Mouse (Mus musculus) midbrain, embryonic 16.5 days (tissue): ENCODE measurements at regions not wholly inside any gene's neighbourhood (a gene's known extent, or its start where the extent isn't known, plus 50 kb on each side); places are given as distances from the start of the nearest gene placed in this dataset.
"Not testable (repeated sequence)": the region's sequence is repeated elsewhere in the genome, so short reads cannot be mapped to it uniquely, and the experiment has no call there.

Source experiments
- ATAC-seq: fragments of 200-750 bp; cut with Nextera tagmentation; 2 replicates; pipeline ENCODE4 v1.8.0; 2017; ENCODE audit warnings: moderate TSS enrichment
- H3K27ac ChIP-seq: fragments of 300-500 bp; sonication (generic); 2 replicates; pipeline ENCODE4 v1.5.1; 2014; ENCODE audit warnings: mild to moderate bottlenecking, low read length, mixed read lengths
- H3K27me3 ChIP-seq: fragments of 300-500 bp; sonication (generic); 2 replicates; pipeline ENCODE4 v1.6.1; 2014; ENCODE audit warnings: low read depth, low read length, mixed read lengths; ENCODE audit not compliant: control insufficient read depth, insufficient read depth
- H3K36me3 ChIP-seq: fragments of 300-500 bp; sonication (generic); 2 replicates; pipeline ENCODE4 v1.6.1; 2014; ENCODE audit warnings: mild to moderate bottlenecking, low read length, moderate library complexity, mixed read lengths; ENCODE audit not compliant: control insufficient read depth, insufficient read depth
- H3K4me1 ChIP-seq: fragments of 300-500 bp; sonication (generic); 2 replicates; pipeline ENCODE4 v1.6.1; 2014; ENCODE audit warnings: mild to moderate bottlenecking, low read length, mixed read lengths; ENCODE audit not compliant: control insufficient read depth, insufficient read depth
- H3K4me2 ChIP-seq: fragments of 300-500 bp; sonication (generic); 2 replicates; pipeline ENCODE4 v1.6.1; 2014; ENCODE audit warnings: mild to moderate bottlenecking, low read length, mixed read lengths
- H3K4me3 ChIP-seq: fragments of 300-500 bp; sonication (generic); 2 replicates; pipeline ENCODE4 v1.5.1; 2014; ENCODE audit warnings: low read depth, mild to moderate bottlenecking, low read length, moderate library complexity, mixed read lengths
- H3K9ac ChIP-seq: fragments of 300-500 bp; sonication (generic); 2 replicates; pipeline ENCODE4 v1.6.1; 2014; ENCODE audit warnings: low read depth, low read length, mixed read lengths
- H3K9me3 ChIP-seq: fragments of 300-500 bp; sonication (generic); replicated peaks from 2 replicates; pipeline ENCODE4 v1.6.1; 2014; ENCODE audit warnings: mild to moderate bottlenecking, low read length, mixed read lengths; ENCODE audit not compliant: control insufficient read depth, poor library complexity, severe bottlenecking
- WGBS: fragments of 180-500 bp; shearing (Covaris S2); extraction: QIAGEN DNeasy Blood & Tissue Kit; methylation state at CpG from one replicate; pipeline ENCODE4 v1.1.7; 2014; 5-methylcytosine and 5-hydroxymethylcytosine counted together

DNA sequence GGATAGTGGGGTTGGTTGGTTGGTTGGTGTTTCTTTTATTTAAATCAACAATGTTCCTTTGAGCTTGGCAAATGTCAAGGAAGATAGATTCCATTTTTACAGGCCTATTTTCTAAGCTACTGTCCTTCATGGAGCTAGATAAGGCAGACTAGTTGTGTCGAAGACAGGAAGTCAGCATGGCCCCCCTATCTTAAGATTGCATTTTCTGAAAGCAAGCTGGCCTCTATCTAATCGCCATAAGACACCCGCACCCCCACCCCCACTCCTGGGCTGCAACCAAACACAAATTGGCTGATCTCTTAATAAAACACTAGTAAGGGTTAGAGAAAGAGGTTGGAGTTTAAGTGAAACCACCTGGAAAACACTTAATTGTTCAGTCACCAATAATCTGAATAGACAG lies 1708.5 kb upstream of the 5930422O12Rik start:
- no peak for ATAC-seq
- Histone ChIP-seq H3K4me3 (no peak overlapping the region), H3K9me3 (no peaks in the 10 kb centered on the region), H3K4me2 (no peak overlapping the region), H3K27me3 (no peaks in the 10 kb centered on the region), H3K36me3 (no peaks in the 10 kb centered on the region), H3K27ac (no peak overlapping the region), H3K4me1 (no peaks in the 10 kb centered on the region), H3K9ac (no peak overlapping the region)
- 81% methylated on average over 3 of the region's 3 CpGs for WGBS

DNA sequence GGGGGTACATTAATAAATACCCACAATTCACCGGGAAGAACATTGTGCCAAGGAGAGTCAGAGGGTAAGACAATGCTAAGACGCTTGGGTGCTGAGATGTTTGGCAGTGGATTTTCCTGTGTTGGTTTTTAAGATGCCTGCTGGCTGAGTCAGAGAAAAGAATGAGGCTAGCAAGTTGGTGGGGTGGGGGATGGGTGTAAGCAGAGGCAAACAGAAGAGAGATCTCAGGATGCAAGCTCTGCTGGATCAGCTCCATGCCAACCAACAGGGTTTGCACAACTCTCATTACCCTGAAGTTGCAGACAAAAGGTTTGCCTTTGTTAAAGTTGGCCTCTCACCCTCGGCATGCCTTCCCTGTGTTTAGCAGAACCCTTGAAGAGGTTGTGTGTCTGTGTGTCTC lies 1707.9 kb upstream of the 5930422O12Rik start:
- no peak overlapping the region for H3K4me3 ChIP-seq
- no peaks in the 10 kb centered on the region for H3K27me3 ChIP-seq
- no peaks in the 10 kb centered on the region for H3K4me1 ChIP-seq
- no peak overlapping the region for H3K4me2 ChIP-seq
- WGBS = 34% methylated on average over 3 of the region's 3 CpGs
- H3K36me3 ChIP-seq = no peaks in the 10 kb centered on the region
- ATAC-seq = no peak
- H3K27ac ChIP-seq = no peak overlapping the region
- H3K9me3 ChIP-seq = no peaks in the 10 kb centered on the region
- no peak overlapping the region for H3K9ac ChIP-seq

DNA sequence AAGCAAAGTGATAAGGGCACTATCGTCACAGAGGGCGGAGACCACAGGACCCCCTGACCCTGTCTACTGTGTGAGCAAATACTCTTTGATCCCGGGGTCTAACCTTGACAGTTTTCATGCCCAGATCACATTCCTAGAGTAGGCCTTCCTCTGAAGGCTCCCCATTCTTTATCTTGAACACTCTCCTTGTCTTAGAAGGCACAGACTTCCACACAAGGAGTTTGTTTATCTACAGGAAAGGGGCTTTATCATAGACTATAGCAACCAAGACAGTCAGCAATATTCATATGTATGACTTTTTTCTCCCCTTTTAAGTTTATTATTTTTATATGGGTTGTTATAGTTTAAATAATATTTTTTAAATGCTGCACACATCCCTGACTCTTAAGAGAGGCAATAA lies 1703.1 kb upstream of the 5930422O12Rik start:
- Histone ChIP-seq H3K4me1 (no peaks in the 10 kb centered on the region), H3K27ac (no peak overlapping the region), H3K9ac (no peak overlapping the region), H3K27me3 (no peaks in the 10 kb centered on the region), H3K4me2 (no peak overlapping the region), H3K36me3 (no peaks in the 10 kb centered on the region), H3K9me3 (no peaks in the 10 kb centered on the region), H3K4me3 (no peak overlapping the region)
- 86% methylated on average over 3 of the region's 3 CpGs for WGBS
- ATAC-seq = no peak

DNA sequence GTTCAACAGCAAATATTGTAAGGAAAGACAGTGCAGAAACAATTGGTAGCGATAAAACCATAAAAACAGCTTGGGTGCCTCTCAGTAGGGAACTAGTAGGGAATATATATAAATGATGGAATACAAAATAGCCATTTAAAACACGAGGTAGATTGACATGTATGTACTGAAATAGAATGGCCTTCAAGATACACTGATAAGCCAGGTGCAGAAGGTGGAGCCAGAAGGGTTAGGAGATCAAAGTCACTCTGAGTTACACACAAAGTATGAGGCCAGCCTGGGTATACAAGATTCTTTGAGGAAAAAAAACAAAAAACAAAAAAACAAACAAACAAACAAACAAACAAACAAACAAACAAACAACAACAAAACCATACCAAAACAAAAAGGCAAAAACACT lies 1692.9 kb upstream of the 5930422O12Rik start:
- Histone ChIP-seq H3K4me2 (no peak overlapping the region), H3K36me3 (no peaks in the 10 kb centered on the region), H3K9me3 (no peaks in the 10 kb centered on the region), H3K27me3 (no peaks in the 10 kb centered on the region), H3K4me3 (no peak overlapping the region), H3K27ac (no peak overlapping the region), H3K4me1 (no peaks in the 10 kb centered on the region), H3K9ac (no peak overlapping the region)
- ATAC-seq = no peak
- 85% methylated on average over 2 of the region's 2 CpGs for WGBS

DNA sequence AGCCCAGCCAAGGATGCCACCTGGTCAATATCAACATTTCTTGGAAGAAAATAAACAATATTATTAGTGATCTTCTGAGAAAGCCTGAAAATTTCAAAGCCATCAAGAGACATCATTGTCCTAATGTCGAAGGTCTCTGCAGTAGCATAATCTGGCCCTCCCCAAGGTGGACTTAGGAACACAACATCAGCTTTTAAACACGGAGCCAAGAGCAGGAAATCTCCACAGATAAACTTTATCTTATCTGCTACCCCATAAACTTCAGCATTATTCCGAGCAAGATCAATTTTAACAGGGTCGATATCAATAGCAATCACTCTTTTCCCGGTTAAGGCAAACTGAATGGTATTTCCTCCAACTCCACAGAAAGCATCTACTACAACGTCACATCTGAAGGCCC lies 1691.2 kb upstream of the 5930422O12Rik start:
- H3K9ac ChIP-seq, H3K9me3 ChIP-seq, H3K4me2 ChIP-seq, ATAC-seq, H3K4me3 ChIP-seq, H3K4me1 ChIP-seq, H3K36me3 ChIP-seq, H3K27ac ChIP-seq, H3K27me3 ChIP-seq: not testable (repeated sequence)
- 92% methylated on average over 6 of the region's 6 CpGs for WGBS

DNA sequence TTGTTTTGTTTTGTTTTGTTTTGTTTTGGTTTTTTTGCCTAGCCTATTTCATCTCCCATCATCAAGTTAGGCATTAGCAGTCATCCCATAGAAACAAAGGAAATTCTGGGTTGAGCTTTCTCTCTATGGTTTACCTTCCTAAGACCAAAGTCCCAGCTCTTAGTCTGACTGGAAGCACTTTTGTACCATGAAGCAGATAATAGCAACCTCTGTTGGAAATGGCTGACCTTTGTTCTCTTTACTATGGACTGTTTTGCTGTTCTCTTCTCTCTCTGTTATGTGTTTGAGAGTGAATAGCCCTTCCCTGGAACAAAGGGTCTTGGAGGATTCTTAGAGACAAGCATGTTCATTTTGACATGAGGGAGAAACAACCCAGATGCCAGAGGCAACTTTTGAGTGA lies 1681.7 kb upstream of the 5930422O12Rik start:
- H3K9ac ChIP-seq = no peak overlapping the region
- no peak overlapping the region for H3K27ac ChIP-seq
- no peak overlapping the region for H3K4me2 ChIP-seq
- ATAC-seq = no peak
- no peak overlapping the region for H3K4me3 ChIP-seq
- H3K36me3 ChIP-seq = no peaks in the 10 kb centered on the region
- no peaks in the 10 kb centered on the region for H3K27me3 ChIP-seq
- H3K9me3 ChIP-seq = no peaks in the 10 kb centered on the region
- H3K4me1 ChIP-seq = no peaks in the 10 kb centered on the region

DNA sequence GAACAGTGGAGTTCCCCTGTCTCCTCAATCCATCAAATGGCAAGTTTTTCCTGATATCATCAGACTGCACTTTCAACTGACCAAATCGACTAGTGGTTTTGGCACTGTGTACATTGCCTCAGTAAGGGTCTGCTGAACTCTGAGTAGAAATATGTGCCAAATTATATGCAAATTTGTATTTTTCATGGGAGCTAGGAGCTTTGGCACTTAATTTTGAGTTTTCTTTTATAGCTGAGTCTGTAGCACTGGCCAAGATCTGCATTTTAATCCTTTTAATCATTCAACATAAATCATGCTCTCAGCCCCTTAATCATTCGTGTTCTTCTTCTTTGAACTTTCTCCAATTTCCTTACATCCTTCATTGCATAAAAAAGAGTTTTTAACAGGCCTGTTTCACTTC lies 1678.5 kb upstream of the 5930422O12Rik start:
- Histone ChIP-seq H3K36me3 (no peaks in the 10 kb centered on the region), H3K27me3 (no peaks in the 10 kb centered on the region), H3K9ac (no peak overlapping the region), H3K9me3 (no peaks in the 10 kb centered on the region), H3K4me2 (no peak overlapping the region), H3K4me1 (no peaks in the 10 kb centered on the region; the same call in 1 of the 2 replicates), H3K27ac (no peak overlapping the region), H3K4me3 (no peak overlapping the region)
- WGBS = 69% methylated on average over 2 of the region's 2 CpGs
- ATAC-seq = no peak

DNA sequence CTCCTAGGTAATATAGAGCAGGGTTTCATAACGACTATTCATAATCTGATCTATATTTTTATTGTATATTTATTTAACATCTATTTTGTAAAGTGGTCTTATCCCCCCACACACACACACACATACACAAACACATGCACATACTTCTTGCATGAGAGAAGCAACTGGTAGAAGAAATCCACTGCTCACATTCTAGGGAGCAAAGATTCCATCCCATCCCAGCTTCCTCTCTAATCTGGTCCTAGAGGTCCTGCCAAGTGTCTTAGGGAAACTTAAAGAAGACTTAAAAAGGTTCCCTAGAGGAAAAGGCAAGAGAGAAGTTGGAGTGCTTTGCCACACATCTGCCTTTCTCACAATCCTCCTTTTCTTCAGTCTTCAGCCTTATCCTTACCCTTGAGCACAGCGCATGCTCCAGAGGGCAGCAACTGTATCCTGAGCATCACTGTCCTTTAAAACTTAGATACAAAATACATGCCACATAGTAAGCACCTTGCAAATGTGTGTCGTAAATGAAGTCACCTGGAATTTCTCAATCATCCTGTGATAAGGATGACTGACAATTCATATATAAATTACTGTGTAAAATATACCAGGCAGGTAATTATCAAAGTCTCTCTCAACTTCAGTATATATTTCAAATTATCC lies 1677.9 kb upstream of the 5930422O12Rik start:
- no peak overlapping the region for H3K9ac ChIP-seq
- H3K4me1 ChIP-seq = no peaks in the 10 kb centered on the region; the same call in 1 of the 2 replicates
- no peak overlapping the region for H3K4me2 ChIP-seq
- H3K4me3 ChIP-seq = no peak overlapping the region
- 74% methylated on average over 3 of the region's 3 CpGs for WGBS
- H3K27me3 ChIP-seq = no peaks in the 10 kb centered on the region
- no peak overlapping the region for H3K27ac ChIP-seq
- H3K36me3 ChIP-seq = no peaks in the 10 kb centered on the region
- H3K9me3 ChIP-seq = no peaks in the 10 kb centered on the region
- no peak for ATAC-seq

DNA sequence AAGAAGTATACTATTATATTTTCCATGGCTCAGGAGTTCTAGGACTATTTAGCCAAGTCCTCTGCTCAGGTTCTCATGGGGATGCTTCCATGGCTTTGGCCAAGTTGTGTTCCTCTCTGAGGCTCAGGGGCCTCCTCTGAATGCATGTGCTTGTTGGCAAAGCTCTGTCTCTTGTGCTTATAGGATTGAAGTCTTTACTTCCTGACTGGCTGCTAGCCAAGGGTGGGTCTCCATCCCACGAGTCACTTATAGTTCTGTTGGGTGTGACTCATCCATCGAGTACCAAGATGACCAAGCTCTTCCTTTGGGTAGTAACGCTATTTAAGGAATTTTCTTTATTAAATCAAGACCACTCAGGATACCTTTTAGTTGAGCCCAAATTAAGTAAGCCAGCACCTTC lies 1672.8 kb upstream of the 5930422O12Rik start:
- H3K4me3 ChIP-seq = no peak overlapping the region
- 87% methylated on average over 3 of the region's 3 CpGs for WGBS

More for the DNA sequence above, 1672.8 kb upstream of the 5930422O12Rik start:
- no peak overlapping the region for H3K9ac ChIP-seq
- H3K9me3 ChIP-seq = no peaks in the 10 kb centered on the region
- no peaks in the 10 kb centered on the region; the same call in 1 of the 2 replicates for H3K4me1 ChIP-seq
- no peak overlapping the region for H3K4me2 ChIP-seq
- no peaks in the 10 kb centered on the region for H3K36me3 ChIP-seq
- no peak overlapping the region for H3K27ac ChIP-seq
- H3K27me3 ChIP-seq = no peaks in the 10 kb centered on the region
- ATAC-seq = no peak
